Mouse (Mus musculus) right cerebral cortex, postnatal 10 days (tissue): ENCODE results near the gene Tspoap1.

ENCODE experiments used
- DNase-seq, 2 experiments: peaks; one replicate each; pipeline ENCODE4 v3.0.0; 2021; ENCODE audit warnings: low spot score in 2 of 2

Gene Tspoap1

GRCm38 (mm10) chr11:87759609-87760005 is 734 bp upstream of the Tspoap1 start:
- DNase-seq = peak; percentile 67 to 74

GRCm38 (mm10) chr11:87761181-87761721 is 910 bp downstream of the Tspoap1 start:
- no peak for DNase-seq

GRCm38 (mm10) chr11:87761806-87762701 is 1.7 kb downstream of the Tspoap1 start:
- no peak for DNase-seq

- peak; percentile 61 to 75 for DNase-seq
Observed at GRCm38 (mm10) chr11:87762702-87763385, 2.5 kb downstream of the Tspoap1 start.

- peak; percentile 85 to 89 for DNase-seq
Observed at GRCm38 (mm10) chr11:87763511-87763987, 3.2 kb downstream of the Tspoap1 start.

- peak; percentile 65 to 71 for DNase-seq
Observed at GRCm38 (mm10) chr11:87763988-87764876, 3.9 kb downstream of the Tspoap1 start.

GRCm38 (mm10) chr11:87768745-87769144 is 8.4 kb downstream of the Tspoap1 start:
- no peak for DNase-seq

- peak in 1 of 2 experiments; percentile 78 for DNase-seq
Observed at GRCm38 (mm10) chr11:87770989-87771388, 10.6 kb downstream of the Tspoap1 start.

GRCm38 (mm10) chr11:87772354-87772753 is 12.0 kb downstream of the Tspoap1 start:
- DNase-seq = no peak

GRCm38 (mm10) chr11:87778100-87778765 is 17.9 kb downstream of the Tspoap1 start:
- DNase-seq = peak; percentile 73 to 74

- no peak for DNase-seq
Observed at GRCm38 (mm10) chr11:87778915-87779314, 18.6 kb downstream of the Tspoap1 start.

GRCm38 (mm10) chr11:87779392-87779791 is 19.1 kb downstream of the Tspoap1 start:
- DNase-seq = no peak

- no peak for DNase-seq
Observed at GRCm38 (mm10) chr11:87780130-87780529, 19.8 kb downstream of the Tspoap1 start.

- no peak for DNase-seq
Observed at GRCm38 (mm10) chr11:87790088-87790487, 29.7 kb downstream of the Tspoap1 start.

GRCm38 (mm10) chr11:87793460-87793859 is 33.1 kb downstream of the Tspoap1 start, which contains the start of gene Mpo:
Mpo (plus strand) TSS chr11:87793581.
- no peak for DNase-seq

GRCm38 (mm10) chr11:87801711-87802275 is 41.5 kb downstream of the Tspoap1 start:
- peak in 1 of 2 experiments; percentile 48 for DNase-seq

- DNase-seq = peak in 1 of 2 experiments; percentile 52
Observed at GRCm38 (mm10) chr11:87802621-87803020, 42.3 kb downstream of the Tspoap1 start.

- DNase-seq = no peak
Observed at GRCm38 (mm10) chr11:87805448-87805847, 45.1 kb downstream of the Tspoap1 start.

- no peak for DNase-seq
Observed at GRCm38 (mm10) chr11:87807433-87807832, 47.1 kb downstream of the Tspoap1 start.

GRCm38 (mm10) chr11:87808236-87808635 is 47.9 kb downstream of the Tspoap1 start:
- no peak for DNase-seq
